Mouse (Mus musculus): Measurements from ENCODE around the gene Kmt5a. TPM values are rescaled to one million over a fixed set of nuclear protein-coding genes. Genes with fewer than 3 reads are reported as not detected.
A peak's percentile ranks its signal among the peaks of the same experiment; 100 is the strongest.

Gene Kmt5a
- polyA plus RNA-seq, 1 experiment from 2014 or later = 102 TPM

DNA sequence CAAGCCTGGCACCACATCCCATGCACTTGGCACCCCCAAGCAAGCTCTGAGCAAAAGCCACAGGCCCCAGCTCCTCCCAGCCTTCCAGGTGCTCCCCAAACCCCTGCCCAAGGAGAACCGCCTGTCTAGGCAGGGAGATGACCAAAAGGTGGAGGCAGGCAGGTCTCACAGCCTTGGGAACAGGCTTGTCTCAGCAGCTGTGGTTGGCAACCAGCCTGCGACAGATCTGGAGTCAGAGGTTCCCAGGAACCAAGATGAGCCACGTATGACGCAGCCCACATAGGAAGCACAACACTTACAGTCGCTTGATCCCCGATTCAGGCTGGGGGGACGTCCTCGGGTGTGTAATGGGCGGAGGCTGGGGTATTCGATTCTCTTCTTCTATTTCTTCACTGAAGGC lies 61.8 kb downstream of the Kmt5a start:
- peaks cover 2% of the 10 kb centered on the region for H3K36me3 ChIP-seq (replicated peaks; ENCODE audit: control insufficient read depth, insufficient read depth, low read depth, low read length)
- no peak overlapping the region for H3K27ac ChIP-seq (replicated peaks; ENCODE audit: low read depth, low read length)
- no peaks in the 10 kb centered on the region for H3K9me3 ChIP-seq (replicated peaks; ENCODE audit: control insufficient read depth, low read length)
- 88% methylated on average over 10 of the region's 10 CpGs for WGBS
- no peak overlapping the region for H3K4me3 ChIP-seq (ENCODE audit: low read depth, low read length)
- H3K27me3 ChIP-seq (ENCODE audit: control insufficient read depth, insufficient read depth, low read length) = no peaks in the 10 kb centered on the region
- H3K4me1 ChIP-seq (ENCODE audit: control insufficient read depth, insufficient read depth, low read length) = no peaks in the 10 kb centered on the region
- no peak overlapping the region for H3K9ac ChIP-seq (replicated peaks; ENCODE audit: low read length)
- no peak for DNase-seq (ENCODE audit: low spot score)
- H3K4me2 ChIP-seq (ENCODE audit: low read depth, low read length) = no peak overlapping the region
- ATAC-seq (replicated peaks; ENCODE audit: insufficient number of reproducible peaks, low FRiP score, low TSS enrichment, low read depth) = no peak

DNA sequence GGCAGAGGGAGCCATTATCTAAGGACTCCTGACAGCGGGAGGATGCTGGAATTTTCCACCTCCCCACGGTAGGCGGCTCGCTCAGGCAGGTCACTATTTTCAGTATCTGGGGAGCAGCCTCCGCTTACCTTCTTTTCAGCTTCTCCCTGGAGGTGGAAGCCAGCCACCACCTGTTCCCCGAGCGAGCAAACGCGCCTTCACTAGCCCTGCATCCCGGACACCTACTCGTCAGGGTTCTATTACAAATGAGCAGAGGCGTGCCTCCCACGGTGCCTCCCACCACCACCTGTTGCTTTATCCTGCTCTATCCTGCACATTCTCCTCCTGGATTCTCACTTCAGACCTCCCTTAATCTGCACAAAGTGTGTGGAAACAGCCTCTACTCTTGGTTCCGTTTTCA lies 64.0 kb downstream of the Kmt5a start:
- DNase-seq (ENCODE audit: low spot score) (no peak), ATAC-seq (replicated peaks; ENCODE audit: insufficient number of reproducible peaks, low FRiP score, low TSS enrichment, low read depth) (no peak)
- 65% methylated on average over 14 of the region's 14 CpGs for WGBS
- Histone ChIP-seq H3K27ac (replicated peaks; ENCODE audit: low read depth, low read length) (no peak overlapping the region), H3K4me1 (ENCODE audit: control insufficient read depth, insufficient read depth, low read length) (no peaks in the 10 kb centered on the region; the same call in 1 of the 2 replicates), H3K4me3 (ENCODE audit: low read depth, low read length) (no peak overlapping the region), H3K27me3 (ENCODE audit: control insufficient read depth, insufficient read depth, low read length) (no peaks in the 10 kb centered on the region), H3K4me2 (ENCODE audit: low read depth, low read length) (no peak overlapping the region), H3K36me3 (replicated peaks; ENCODE audit: control insufficient read depth, insufficient read depth, low read depth, low read length) (peaks cover 5% of the 10 kb centered on the region; the same call in 1 of the 2 replicates), H3K9ac (replicated peaks; ENCODE audit: low read length) (no peak overlapping the region), H3K9me3 (replicated peaks; ENCODE audit: control insufficient read depth, low read length) (no peaks in the 10 kb centered on the region)

GRCm38 (mm10) chr5:124505235-124505634 lies 65.5 kb downstream of the Kmt5a start:
- H3K4me2 ChIP-seq (ENCODE audit: low read depth, low read length) = no peak overlapping the region
- H3K9me3 ChIP-seq (replicated peaks; ENCODE audit: control insufficient read depth, low read length) = no peaks in the 10 kb centered on the region
- ATAC-seq (replicated peaks; ENCODE audit: insufficient number of reproducible peaks, low FRiP score, low TSS enrichment, low read depth) (no peak), DNase-seq (ENCODE audit: low spot score) (no peak)
- H3K9ac ChIP-seq (replicated peaks; ENCODE audit: low read length) = no peak overlapping the region
- no peaks in the 10 kb centered on the region; the same call in 1 of the 2 replicates for H3K4me1 ChIP-seq (ENCODE audit: control insufficient read depth, insufficient read depth, low read length)
- no peaks in the 10 kb centered on the region for H3K27me3 ChIP-seq (ENCODE audit: control insufficient read depth, insufficient read depth, low read length)
- 91% methylated on average over 4 of the region's 4 CpGs for WGBS
- H3K36me3 ChIP-seq (replicated peaks; ENCODE audit: control insufficient read depth, insufficient read depth, low read depth, low read length) = peaks cover 3% of the 10 kb centered on the region
- H3K27ac ChIP-seq (replicated peaks; ENCODE audit: low read depth, low read length) = no peak overlapping the region
- H3K4me3 ChIP-seq (ENCODE audit: low read depth, low read length) = no peak overlapping the region

- ATAC-seq (replicated peaks; ENCODE audit: insufficient number of reproducible peaks, low FRiP score, low TSS enrichment, low read depth) (peak; percentile 67; the same call in 1 of the 2 replicates), DNase-seq (ENCODE audit: low spot score) (peak; percentile 28)
- no peaks in the 10 kb centered on the region; the same call in 1 of the 2 replicates for H3K4me1 ChIP-seq (ENCODE audit: control insufficient read depth, insufficient read depth, low read length)
- no peak overlapping the region for H3K4me2 ChIP-seq (ENCODE audit: low read depth, low read length)
- no peak overlapping the region for H3K9ac ChIP-seq (replicated peaks; ENCODE audit: low read length)
- no peaks in the 10 kb centered on the region for H3K27me3 ChIP-seq (ENCODE audit: control insufficient read depth, insufficient read depth, low read length)
- no peak overlapping the region for H3K27ac ChIP-seq (replicated peaks; ENCODE audit: low read depth, low read length)
- H3K36me3 ChIP-seq (replicated peaks; ENCODE audit: control insufficient read depth, insufficient read depth, low read depth, low read length) = peaks cover 3% of the 10 kb centered on the region
- no peak overlapping the region for H3K4me3 ChIP-seq (ENCODE audit: low read depth, low read length)
- WGBS = 61% methylated on average over 10 of the region's 10 CpGs
- no peaks in the 10 kb centered on the region for H3K9me3 ChIP-seq (replicated peaks; ENCODE audit: control insufficient read depth, low read length)
These were observed 67.1 kb downstream of the Kmt5a start for GRCm38 (mm10) chr5:124506731-124507359.

DNA sequence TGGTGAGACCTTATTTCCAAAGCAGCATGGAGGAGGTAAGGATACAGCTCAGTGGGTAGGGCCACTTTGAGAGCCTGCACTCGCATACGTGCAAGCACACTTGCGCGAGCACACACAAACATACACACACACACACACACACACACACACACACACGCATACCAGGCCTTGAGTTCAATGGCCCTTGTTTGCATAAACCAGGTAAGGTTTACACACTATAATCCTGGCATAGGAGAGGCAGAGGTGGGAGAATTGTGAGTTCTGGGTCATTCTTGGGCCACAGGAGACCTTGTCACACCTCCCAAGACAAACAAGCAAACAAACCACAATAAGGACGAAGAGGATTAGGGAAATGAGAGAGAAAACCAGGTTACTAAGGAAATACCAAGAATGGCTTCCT lies 69.5 kb downstream of the Kmt5a start:
- no peak for ATAC-seq (replicated peaks; ENCODE audit: insufficient number of reproducible peaks, low FRiP score, low TSS enrichment, low read depth)
- Histone ChIP-seq H3K27ac (replicated peaks; ENCODE audit: low read depth, low read length) (no peak overlapping the region), H3K27me3 (ENCODE audit: control insufficient read depth, insufficient read depth, low read length) (no peaks in the 10 kb centered on the region), H3K4me3 (ENCODE audit: low read depth, low read length) (no peak overlapping the region), H3K4me2 (ENCODE audit: low read depth, low read length) (no peak overlapping the region), H3K36me3 (replicated peaks; ENCODE audit: control insufficient read depth, insufficient read depth, low read depth, low read length) (peaks cover 12% of the 10 kb centered on the region), H3K9me3 (replicated peaks; ENCODE audit: control insufficient read depth, low read length) (no peaks in the 10 kb centered on the region), H3K9ac (replicated peaks; ENCODE audit: low read length) (no peak overlapping the region), H3K4me1 (ENCODE audit: control insufficient read depth, insufficient read depth, low read length) (no peaks in the 10 kb centered on the region; the same call in 1 of the 2 replicates)
- DNase-seq (ENCODE audit: low spot score) = no peak
- 92% methylated on average over 6 of the region's 6 CpGs for WGBS

DNA sequence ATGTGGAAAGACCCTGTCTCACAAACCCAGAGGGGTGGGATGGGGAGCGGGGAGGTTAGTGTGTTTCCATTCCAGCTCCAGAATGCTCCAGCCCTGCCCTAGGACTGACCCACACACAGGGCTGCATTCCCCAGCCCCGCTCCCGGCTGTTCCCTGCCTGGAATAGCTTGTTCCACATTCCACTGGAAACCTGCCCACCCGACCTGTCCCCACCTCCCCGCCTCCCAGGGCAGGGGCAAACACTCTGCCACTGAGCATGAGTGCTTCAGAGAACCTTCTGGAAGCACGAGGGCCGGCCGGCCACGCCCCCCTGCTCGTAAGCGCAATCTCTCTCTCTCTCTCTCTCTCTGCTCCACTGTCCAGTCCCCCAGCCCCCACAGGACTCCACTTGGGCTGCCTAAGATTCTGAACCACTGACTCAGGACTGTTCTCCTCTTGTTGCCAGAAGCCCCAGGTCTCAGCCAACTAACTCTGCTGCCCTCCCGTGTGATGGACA lies 70.1 kb downstream of the Kmt5a start:
- no peak overlapping the region for H3K4me2 ChIP-seq (ENCODE audit: low read depth, low read length)
- WGBS = 79% methylated on average over 12 of the region's 12 CpGs
- H3K9ac ChIP-seq (replicated peaks; ENCODE audit: low read length) = no peak overlapping the region
- no peak overlapping the region for H3K4me3 ChIP-seq (ENCODE audit: low read depth, low read length)
- no peaks in the 10 kb centered on the region for H3K27me3 ChIP-seq (ENCODE audit: control insufficient read depth, insufficient read depth, low read length)
- DNase-seq (ENCODE audit: low spot score) (no peak), ATAC-seq (replicated peaks; ENCODE audit: insufficient number of reproducible peaks, low FRiP score, low TSS enrichment, low read depth) (no peak)
- H3K9me3 ChIP-seq (replicated peaks; ENCODE audit: control insufficient read depth, low read length) = no peaks in the 10 kb centered on the region
- no peaks in the 10 kb centered on the region; the same call in 1 of the 2 replicates for H3K4me1 ChIP-seq (ENCODE audit: control insufficient read depth, insufficient read depth, low read length)
- H3K27ac ChIP-seq (replicated peaks; ENCODE audit: low read depth, low read length) = no peak overlapping the region
- peaks cover 15% of the 10 kb centered on the region for H3K36me3 ChIP-seq (replicated peaks; ENCODE audit: control insufficient read depth, insufficient read depth, low read depth, low read length)

DNA sequence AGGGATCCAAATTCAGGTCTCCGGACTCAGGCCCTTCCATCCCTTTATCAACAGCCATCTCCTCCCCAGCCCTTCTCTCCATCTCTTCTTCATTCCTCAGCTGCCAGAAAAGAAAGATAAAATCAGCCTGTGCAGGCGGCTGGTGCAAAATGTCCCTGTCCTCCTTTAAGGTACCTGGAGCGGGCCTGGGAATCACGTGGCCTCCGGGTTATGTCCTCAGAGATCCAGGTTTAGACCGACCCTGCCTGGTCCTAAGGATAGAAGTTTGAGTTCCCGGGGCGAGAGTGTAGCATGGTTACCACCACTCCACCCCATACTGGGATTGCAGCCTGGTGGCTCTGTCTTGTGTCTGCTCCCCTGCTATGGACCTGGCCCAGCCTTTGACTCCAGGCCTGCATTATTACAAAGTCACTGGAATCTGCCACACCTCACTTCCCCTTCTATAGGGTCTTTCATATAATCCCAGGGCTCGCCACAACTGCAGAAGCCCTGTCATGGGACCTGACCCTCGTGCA lies 70.9 kb downstream of the Kmt5a start:
- Histone ChIP-seq H3K4me2 (ENCODE audit: low read depth, low read length) (no peak overlapping the region), H3K27me3 (ENCODE audit: control insufficient read depth, insufficient read depth, low read length) (no peaks in the 10 kb centered on the region), H3K9me3 (replicated peaks; ENCODE audit: control insufficient read depth, low read length) (no peaks in the 10 kb centered on the region), H3K36me3 (replicated peaks; ENCODE audit: control insufficient read depth, insufficient read depth, low read depth, low read length) (peaks cover 15% of the 10 kb centered on the region), H3K4me1 (ENCODE audit: control insufficient read depth, insufficient read depth, low read length) (no peaks in the 10 kb centered on the region; the same call in 1 of the 2 replicates), H3K4me3 (ENCODE audit: low read depth, low read length) (no peak overlapping the region), H3K9ac (replicated peaks; ENCODE audit: low read length) (no peak overlapping the region), H3K27ac (replicated peaks; ENCODE audit: low read depth, low read length) (no peak overlapping the region)
- DNase-seq (ENCODE audit: low spot score) (no peak), ATAC-seq (replicated peaks; ENCODE audit: insufficient number of reproducible peaks, low FRiP score, low TSS enrichment, low read depth) (no peak)
- 90% methylated on average over 10 of the region's 10 CpGs for WGBS
